Mouse (Mus musculus) CH12F3 (cell line): ENCODE data around the gene Nemf.

Experiments
- in situ Hi-C: fragments of 300-500 bp; cut with MboI; formaldehyde crosslinking; loops from 2 replicates; pipeline ENCODE4 v1.14.3; 2020; ENCODE audit warnings: low sequenced_read_pairs

Nemf gene

GRCm38 (mm10) chr12:69332147-69332546 lies 24.8 kb downstream of the Nemf start:
- in situ Hi-C loops = no loop called here

GRCm38 (mm10) chr12:69331187-69331586 lies 25.8 kb downstream of the Nemf start:
- in situ Hi-C loops = no loop called here

- in situ Hi-C loops = no loop called here
Observed at GRCm38 (mm10) chr12:69318431-69318830, 38.5 kb downstream of the Nemf start.

GRCm38 (mm10) chr12:69309659-69310058 lies 47.3 kb downstream of the Nemf start:
- in situ Hi-C loops = no loop called here

GRCm38 (mm10) chr12:69306333-69306732 lies 50.6 kb downstream of the Nemf start:
- in situ Hi-C loops = no loop called here

- in situ Hi-C loops = no loop called here
Observed at GRCm38 (mm10) chr12:69304051-69304450, 52.9 kb downstream of the Nemf start.

GRCm38 (mm10) chr12:69302171-69302570 lies 54.8 kb downstream of the Nemf start:
- in situ Hi-C loops = no loop called here

- in situ Hi-C loops = no loop called here
Observed at GRCm38 (mm10) chr12:69300391-69300790, 56.6 kb downstream of the Nemf start.

GRCm38 (mm10) chr12:69299831-69300230 lies 57.1 kb downstream of the Nemf start:
- in situ Hi-C loops = no loop called here

GRCm38 (mm10) chr12:69299231-69299630 lies 57.7 kb downstream of the Nemf start:
- in situ Hi-C loops = no loop called here

- in situ Hi-C loops = no loop called here
Observed at GRCm38 (mm10) chr12:69298281-69298680, 58.7 kb downstream of the Nemf start.

- in situ Hi-C loops = no loop called here
Observed at GRCm38 (mm10) chr12:69297411-69298150, 59.4 kb downstream of the Nemf start.

GRCm38 (mm10) chr12:69296511-69297410 lies 60.2 kb downstream of the Nemf start, which contains the start of gene Klhdc2:
Gene Klhdc2 (plus strand): TSS chr12:69296681.
- in situ Hi-C loops = no loop called here

GRCm38 (mm10) chr12:69295651-69296050 lies 61.3 kb downstream of the Nemf start:
- in situ Hi-C loops = no loop called here

- in situ Hi-C loops = no loop called here
Observed at GRCm38 (mm10) chr12:69294936-69295335, 62.0 kb downstream of the Nemf start.

GRCm38 (mm10) chr12:69293815-69294214 lies 63.1 kb downstream of the Nemf start:
- in situ Hi-C loops = no loop called here

- in situ Hi-C loops = no loop called here
Observed at GRCm38 (mm10) chr12:69292401-69292800, 64.6 kb downstream of the Nemf start.

GRCm38 (mm10) chr12:69288699-69289098 lies 68.3 kb downstream of the Nemf start:
- in situ Hi-C loops = no loop called here

GRCm38 (mm10) chr12:69287535-69287934 lies 69.4 kb downstream of the Nemf start:
- in situ Hi-C loops = no loop called here

- in situ Hi-C loops = no loop called here
Observed at GRCm38 (mm10) chr12:69283146-69283545, 73.8 kb downstream of the Nemf start.

GRCm38 (mm10) chr12:69280915-69281314 lies 76.0 kb downstream of the Nemf start:
- in situ Hi-C loops = no loop called here

GRCm38 (mm10) chr12:69279931-69280469 lies 77.0 kb downstream of the Nemf start:
- in situ Hi-C loops = no loop called here
